In genomic region chr2:92361795-92362194, GRCm38 (mm10) we compare ENCODE assay signal across 24 mouse cellular contexts. TPM values are rescaled to one million over a fixed set of nuclear protein-coding genes. Genes with fewer than 3 reads are reported as not detected.
DNase-seq lines count a peak whose midpoint lies in the region; ATAC-seq and TF ChIP-seq lines count a peak whose summit lies in the region.
"Had no signal": no experiment of that assay in that cellular context is flagged by ENCODE, and none has a peak within 500 bp of the region (broad histone marks: within the 10 kb centered on the region; RNA-seq: fewer than 3 reads in every experiment).

No protein-coding gene starts in this region.

- no peak overlapping the region for H3K4me2 ChIP-seq in embryonic facial prominence, embryonic 14.5 days (ENCODE audit: low read depth, low read length)
- H3K4me2 ChIP-seq in kidney, embryonic 16.5 days (replicated peaks; ENCODE audit: low read depth, low read length), result no peak overlapping the region
- no peak overlapping the region for H3K4me2 ChIP-seq in neural tube, embryonic 15.5 days
- H3K4me2 ChIP-seq: embryonic facial prominence, embryonic 12.5 days; forebrain, embryonic 13.5 days; heart, embryonic 11.5 days; hindbrain, embryonic 13.5 days; intestine, embryonic 15.5 days had no signal

- no peak for TF ChIP-seq CTCF in thymus, adult 2 months (IDR thresholded peaks at IDR 0.05; ENCODE audit: borderline replicate concordance, control insufficient read depth, extremely low read depth, insufficient read depth, low read length, poor library complexity)

- 81% methylated on average over 8 of the region's 8 CpGs for WGBS in embryonic facial prominence, embryonic 14.5 days
- WGBS in embryonic facial prominence, embryonic 10.5 days, result 86% methylated on average over 8 of the region's 8 CpGs
- 76% methylated on average over 8 of the region's 8 CpGs for WGBS in kidney, embryonic 16.5 days
- 95% methylated on average over 8 of the region's 8 CpGs for WGBS in thymus, adult 2 months
- WGBS in neural tube, embryonic 15.5 days, result 87% methylated on average over 8 of the region's 8 CpGs

- no peaks in the 10 kb centered on the region for H3K4me1 ChIP-seq in embryonic facial prominence, embryonic 14.5 days (ENCODE audit: control insufficient read depth, insufficient read depth, low read length)
- no peaks in the 10 kb centered on the region for H3K4me1 ChIP-seq in embryonic facial prominence, embryonic 10.5 days
- H3K4me1 ChIP-seq in kidney, embryonic 16.5 days (ENCODE audit: insufficient read depth, low read length), result peaks cover 8% of the 10 kb centered on the region
- H3K4me1 ChIP-seq in thymus, adult 2 months (replicated peaks; ENCODE audit: control insufficient read depth, insufficient read depth, low read length), result no peaks in the 10 kb centered on the region
- H3K4me1 ChIP-seq in neural tube, embryonic 15.5 days, result peaks cover 7% of the 10 kb centered on the region; the same call in 1 of the 2 replicates
- H3K4me1 ChIP-seq: embryonic facial prominence, embryonic 12.5 days had no signal

- peaks cover 67% of the 10 kb centered on the region for H3K36me3 ChIP-seq in embryonic facial prominence, embryonic 14.5 days (ENCODE audit: control insufficient read depth, insufficient read depth, low read length)
- H3K36me3 ChIP-seq in embryonic facial prominence, embryonic 10.5 days (replicated peaks), result peaks cover 91% of the 10 kb centered on the region
- peaks cover 45% of the 10 kb centered on the region for H3K36me3 ChIP-seq in kidney, embryonic 16.5 days (ENCODE audit: insufficient read depth, low read length)
- peaks cover 32% of the 10 kb centered on the region for H3K36me3 ChIP-seq in thymus, adult 2 months (ENCODE audit: control insufficient read depth, insufficient read depth, low read length)
- peaks cover 45% of the 10 kb centered on the region for H3K36me3 ChIP-seq in neural tube, embryonic 15.5 days

- no peaks in the 10 kb centered on the region for H3K27me3 ChIP-seq in embryonic facial prominence, embryonic 14.5 days (replicated peaks; ENCODE audit: control insufficient read depth, insufficient read depth, low read length)
- H3K27me3 ChIP-seq in embryonic facial prominence, embryonic 10.5 days (replicated peaks; ENCODE audit: low read depth, poor library complexity, severe bottlenecking), result no peaks in the 10 kb centered on the region
- no peaks in the 10 kb centered on the region for H3K27me3 ChIP-seq in kidney, embryonic 16.5 days (ENCODE audit: insufficient read depth, low read length)
- H3K27me3 ChIP-seq in thymus, adult 2 months (ENCODE audit: control insufficient read depth, insufficient read depth, low read length), result no peaks in the 10 kb centered on the region
- no peaks in the 10 kb centered on the region for H3K27me3 ChIP-seq in neural tube, embryonic 15.5 days (replicated peaks)
- H3K27me3 ChIP-seq: embryonic facial prominence, embryonic 12.5 days; forebrain, embryonic 13.5 days; hindbrain, embryonic 13.5 days; intestine, embryonic 15.5 days had no signal

- peak overlapping the region; percentile 48; the same call in 1 of the 2 replicates for H3K27ac ChIP-seq in embryonic facial prominence, embryonic 14.5 days (replicated peaks; ENCODE audit: low read depth, low read length)
- H3K27ac ChIP-seq in embryonic facial prominence, embryonic 10.5 days (replicated peaks), result no peak overlapping the region
- H3K27ac ChIP-seq in kidney, embryonic 16.5 days (ENCODE audit: low read length), result no peak overlapping the region
- no peak overlapping the region for H3K27ac ChIP-seq in thymus, adult 2 months (ENCODE audit: control insufficient read depth, insufficient read depth, low read length)
- peak overlapping the region; percentile 51; the same call in 1 of the 2 replicates for H3K27ac ChIP-seq in neural tube, embryonic 15.5 days (replicated peaks)
- H3K27ac ChIP-seq: embryonic facial prominence, embryonic 12.5 days; forebrain, embryonic 10.5 days; forebrain, embryonic 13.5 days; heart, adult 2 months; hindbrain, embryonic 10.5 days; hindbrain, embryonic 13.5 days; intestine, embryonic 15.5 days had no signal

- no peak overlapping the region for H3K9ac ChIP-seq in embryonic facial prominence, embryonic 14.5 days (ENCODE audit: low read depth, low read length)
- H3K9ac ChIP-seq in kidney, embryonic 16.5 days (replicated peaks; ENCODE audit: low read length), result no peak overlapping the region
- no peak overlapping the region for H3K9ac ChIP-seq in neural tube, embryonic 15.5 days (replicated peaks)
- H3K9ac ChIP-seq: embryonic facial prominence, embryonic 12.5 days; forebrain, embryonic 13.5 days; hindbrain, embryonic 13.5 days; intestine, embryonic 15.5 days had no signal

- no peak for TF ChIP-seq POLR2A in thymus, adult 2 months (IDR thresholded peaks at IDR 0.05; ENCODE audit: control insufficient read depth, extremely low read depth, insufficient read depth, low read length, poor library complexity)

- H3K9me3 ChIP-seq in embryonic facial prominence, embryonic 14.5 days (ENCODE audit: control insufficient read depth, low read length), result no peaks in the 10 kb centered on the region
- no peaks in the 10 kb centered on the region for H3K9me3 ChIP-seq in embryonic facial prominence, embryonic 10.5 days
- no peaks in the 10 kb centered on the region for H3K9me3 ChIP-seq in kidney, embryonic 16.5 days (ENCODE audit: low read length)
- H3K9me3 ChIP-seq in neural tube, embryonic 15.5 days (replicated peaks), result no peaks in the 10 kb centered on the region
- H3K9me3 ChIP-seq: embryonic facial prominence, embryonic 12.5 days; forebrain, embryonic 10.5 days; forebrain, embryonic 13.5 days; hindbrain, embryonic 10.5 days; hindbrain, embryonic 13.5 days; intestine, embryonic 15.5 days had no signal

- no peak for ATAC-seq in embryonic facial prominence, embryonic 14.5 days (ENCODE audit: low read depth)
- 0 out of 2 replicates have a peak, but pooled peaks have one; percentile 10 for ATAC-seq in kidney, embryonic 16.5 days (ENCODE audit: low FRiP score, low TSS enrichment)
- no peak for ATAC-seq in neural tube, embryonic 15.5 days (ENCODE audit: low FRiP score)
- no peak for ATAC-seq in cerebellum, adult (ENCODE audit: insufficient number of reproducible peaks, low FRiP score, low TSS enrichment)
- ATAC-seq: CD4-positive, CD25-positive, alpha-beta regulatory T cell, adult 4 months; forebrain, embryonic 13.5 days; forebrain, embryonic 16.5 days; hindbrain, embryonic 16.5 days; intestine, embryonic 15.5 days had no signal

- DNase-seq in embryonic facial prominence, embryonic 14.5 days (ENCODE audit: low spot score), result no peak
- no peak for DNase-seq in embryonic facial prominence, embryonic 10.5 days (ENCODE audit: low spot score)
- DNase-seq in kidney, postnatal 14 days, result no peak
- DNase-seq in thymus, postnatal 14 days, result peak; percentile 1
- no peak for DNase-seq in thymus, adult 2 months
- DNase-seq: adrenal gland, adult 8-10 months; cerebellum, adult 18-20 months; cerebellum, adult 9-10 months; cerebellum, postnatal 14 days; gastrocnemius, postnatal 14 days; heart, adult 2 months had no signal

- H3K4me3 ChIP-seq in embryonic facial prominence, embryonic 14.5 days (ENCODE audit: low read depth, low read length), result no peak overlapping the region
- H3K4me3 ChIP-seq in embryonic facial prominence, embryonic 10.5 days, result no peak overlapping the region
- no peak overlapping the region for H3K4me3 ChIP-seq in kidney, embryonic 16.5 days (ENCODE audit: low read length)
- no peak overlapping the region for H3K4me3 ChIP-seq in thymus, adult 2 months (ENCODE audit: control insufficient read depth, insufficient read depth, low read length)
- H3K4me3 ChIP-seq in neural tube, embryonic 15.5 days (replicated peaks), result no peak overlapping the region
- H3K4me3 ChIP-seq: embryonic facial prominence, embryonic 12.5 days; forebrain, embryonic 10.5 days; forebrain, embryonic 13.5 days; heart, adult 2 months; hindbrain, embryonic 10.5 days; hindbrain, embryonic 13.5 days; intestine, embryonic 15.5 days had no signal

RNA-seq across cellular contexts. Expression of gene Pex16, which starts 12.7 kb away (rescaled TPM):
- polyA plus RNA-seq in embryonic facial prominence, embryonic 14.5 days (2014; fragmentation: Nextera tagmentation; extraction: Ambion mirVana), result 19.6 and 22.7 TPM in 2 replicates
- polyA plus RNA-seq in embryonic facial prominence, embryonic 10.5 days (2016; fragmentation: Nextera tagmentation; extraction: Ambion mirVana), result 18.6 and 22.4 TPM in 2 replicates
- polyA plus RNA-seq in kidney, embryonic 16.5 days (2015; fragmentation: Nextera tagmentation; extraction: Ambion mirVana), result 29.8 and 35.7 TPM in 2 replicates
- polyA plus RNA-seq in thymus, adult 2 months (2012; rRNA removed), result 76.1 and 78.0 TPM in 2 replicates
- polyA plus RNA-seq in neural tube, embryonic 15.5 days (2015; fragmentation: Nextera tagmentation; extraction: Ambion mirVana), result 39.1 and 39.7 TPM in 2 replicates

RNA-seq across cellular contexts. Expression of gene Large2, which starts 12.9 kb away (rescaled TPM):
- 10.7 and 11.1 TPM in 2 replicates for polyA plus RNA-seq in embryonic facial prominence, embryonic 14.5 days (2014; fragmentation: Nextera tagmentation; extraction: Ambion mirVana)
- polyA plus RNA-seq in embryonic facial prominence, embryonic 10.5 days (2016; fragmentation: Nextera tagmentation; extraction: Ambion mirVana), result 10.2 and 12.4 TPM in 2 replicates
- polyA plus RNA-seq in kidney, embryonic 16.5 days (2015; fragmentation: Nextera tagmentation; extraction: Ambion mirVana), result 34.9 and 35.8 TPM in 2 replicates
- 10.4 and 13.9 TPM in 2 replicates for polyA plus RNA-seq in thymus, adult 2 months (2012; rRNA removed)
- polyA plus RNA-seq in neural tube, embryonic 15.5 days (2015; fragmentation: Nextera tagmentation; extraction: Ambion mirVana), result 0.95 and 2.5 TPM in 2 replicates
- polyA plus RNA-seq: CD4-positive, CD25-positive, alpha-beta regulatory T cell, adult 4 months had no signal

RNA-seq across cellular contexts. Expression of gene 1700029I15Rik, which starts 20.5 kb away (rescaled TPM):
- polyA plus RNA-seq in embryonic facial prominence, embryonic 14.5 days (2014; fragmentation: Nextera tagmentation; extraction: Ambion mirVana), result 2.7 and 3.0 TPM in 2 replicates
- 2.5 and 3.6 TPM in 2 replicates for polyA plus RNA-seq in embryonic facial prominence, embryonic 10.5 days (2016; fragmentation: Nextera tagmentation; extraction: Ambion mirVana)
- 3.1 and 4.4 TPM in 2 replicates for polyA plus RNA-seq in kidney, embryonic 16.5 days (2015; fragmentation: Nextera tagmentation; extraction: Ambion mirVana)
- polyA plus RNA-seq in thymus, adult 2 months (2012; rRNA removed), result 6.4 and 9.0 TPM in 2 replicates
- polyA plus RNA-seq in neural tube, embryonic 15.5 days (2015; fragmentation: Nextera tagmentation; extraction: Ambion mirVana), result 7.1 and 8.0 TPM in 2 replicates

RNA-seq across cellular contexts. Expression of gene Mapk8ip1, which starts 39.3 kb away (rescaled TPM):
- 17.6 and 18.1 TPM in 2 replicates for polyA plus RNA-seq in embryonic facial prominence, embryonic 14.5 days (2014; fragmentation: Nextera tagmentation; extraction: Ambion mirVana)
- polyA plus RNA-seq in embryonic facial prominence, embryonic 10.5 days (2016; fragmentation: Nextera tagmentation; extraction: Ambion mirVana), result 36.0 and 37.1 TPM in 2 replicates
- 28.9 and 30.4 TPM in 2 replicates for polyA plus RNA-seq in kidney, embryonic 16.5 days (2015; fragmentation: Nextera tagmentation; extraction: Ambion mirVana)
- 10.6 and 11.4 TPM in 2 replicates for polyA plus RNA-seq in thymus, adult 2 months (2012; rRNA removed)
- polyA plus RNA-seq in neural tube, embryonic 15.5 days (2015; fragmentation: Nextera tagmentation; extraction: Ambion mirVana), result 134 and 169 TPM in 2 replicates

Comparison
In these comparisons a context has a peak if more than half of its experiments do, and no peak if none do; other contexts are left out.
1. H3K27ac ChIP-seq: peak in embryonic facial prominence, embryonic 14.5 days (single experiment) and neural tube, embryonic 15.5 days (single experiment); none in embryonic facial prominence, embryonic 10.5 days (single experiment), kidney, embryonic 16.5 days (single experiment) and thymus, adult 2 months (single experiment).